Mouse (Mus musculus) cerebellum, adult 18-20 months (tissue): ENCODE measurements around the gene Klk1b1.
"Not testable (repeated sequence)": the region's sequence is repeated elsewhere in the genome, so short reads cannot be mapped to it uniquely, and the experiment has no call there.

Source experiments
- DNase-seq, 2 experiments: peaks; one replicate each; pipeline ENCODE4 v3.0.0; 2021

The Klk1b1 gene

GRCm38 (mm10) chr7:44011868-44012267 is 45.3 kb downstream of the Klk1b1 start, which contains the start of gene Klk1b26:
Gene Klk1b26, plus strand, starts transcription at chr7:44012168.
- not testable (repeated sequence) for DNase-seq

GRCm38 (mm10) chr7:44014666-44015065 is 48.1 kb downstream of the Klk1b1 start:
- DNase-seq: not testable (repeated sequence)

DNA sequence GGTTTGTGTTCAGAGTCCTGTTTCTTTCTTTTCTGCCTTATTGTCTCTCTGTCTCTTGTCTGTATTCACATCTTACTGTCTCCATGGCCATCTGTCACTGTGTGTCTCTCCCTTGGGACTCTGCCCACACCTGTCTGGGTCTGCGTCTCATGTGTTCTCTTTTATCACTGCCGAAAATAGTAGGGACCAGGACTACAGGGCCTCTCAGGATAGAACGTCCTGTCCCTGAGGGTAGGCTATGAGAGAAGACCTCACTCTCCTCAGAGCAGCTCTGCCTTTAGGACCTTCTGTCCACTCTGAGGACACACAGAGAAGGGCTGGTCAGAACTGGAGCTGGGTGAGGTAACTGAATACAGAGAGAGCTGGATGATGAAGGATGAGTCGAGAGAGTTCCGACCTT is 48.5 kb downstream of the Klk1b1 start:
- DNase-seq: no peak
